Mouse (Mus musculus) ES-Bruce4 (cell line): Measurements from ENCODE around the gene Fam207a. TPM values are rescaled to one million over a fixed set of nuclear protein-coding genes. Genes with fewer than 3 reads are reported as not detected.

Experiments used
- H3K27ac ChIP-seq: 2 replicates; pipeline ENCODE4 v1.5.1; 2012; ENCODE audit warnings: low read length, inconsistent platforms; ENCODE audit not compliant: insufficient read depth
- H3K27me3 ChIP-seq: 2 replicates; pipeline ENCODE4 v1.6.1; 2012; ENCODE audit warnings: mild to moderate bottlenecking, low read length, inconsistent platforms; ENCODE audit not compliant: control insufficient read depth, poor library complexity, insufficient read depth, severe bottlenecking
- H3K36me3 ChIP-seq: 2 replicates; pipeline ENCODE4 v1.6.1; 2012; ENCODE audit warnings: inconsistent platforms, mild to moderate bottlenecking, low read length, moderate library complexity; ENCODE audit not compliant: control insufficient read depth, poor library complexity, insufficient read depth, severe bottlenecking
- H3K4me1 ChIP-seq: one replicate; pipeline ENCODE4 v1.8.1; 2011; ENCODE audit warnings: low read length; ENCODE audit not compliant: control insufficient read depth, insufficient read depth
- H3K4me3 ChIP-seq: 2 replicates; pipeline ENCODE4 v1.5.1; 2011; ENCODE audit warnings: low read depth, mild to moderate bottlenecking, low read length
- H3K9ac ChIP-seq: 2 replicates; pipeline ENCODE4 v1.6.1; 2012; ENCODE audit warnings: low read depth, mild to moderate bottlenecking, inconsistent platforms; ENCODE audit not compliant: poor library complexity, severe bottlenecking
- H3K9me3 ChIP-seq: replicated peaks from 2 replicates; pipeline ENCODE4 v1.6.1; 2012; ENCODE audit warnings: mild to moderate bottlenecking, low read length, inconsistent platforms; ENCODE audit not compliant: control insufficient read depth, poor library complexity, insufficient read depth, severe bottlenecking
- CTCF ChIP-seq: IDR thresholded peaks from one replicate; pipeline ENCODE4 v1.8.1; 2011; ENCODE audit warnings: low read depth, low read length
- EP300 ChIP-seq: IDR thresholded peaks from 2 replicates; pipeline ENCODE4 v1.6.1; 2011; ENCODE audit warnings: low read depth, low read length; ENCODE audit not compliant: insufficient read depth
- POLR2A ChIP-seq: IDR thresholded peaks from one replicate; pipeline ENCODE4 v1.8.1; 2011; ENCODE audit warnings: low read length; ENCODE audit not compliant: insufficient read depth
- polyA plus RNA-seq: library from polyadenylated mRNA; stranded (reverse); fragments of >200 nt; gene quantifications from 2 replicates; pipeline ENCODE4 v1.2.4, GENCODE M21; 2011; ENCODE audit warnings: low read depth; ENCODE audit not compliant: missing spikeins, insufficient read depth, insufficient read length

The Fam207a gene
- 23.2 and 24.3 TPM in 2 replicates for polyA plus RNA-seq

GRCm38 (mm10) chr10:77515385-77516348 lies at the start of gene Fam207a:
Gene Fam207a (minus strand): TSS chr10:77515785.
- H3K4me1 ChIP-seq: peaks cover 2% of the 10 kb centered on the region
- H3K36me3 ChIP-seq: peaks cover 9% of the 10 kb centered on the region; the same call in 1 of the 2 replicates
- peak within 1 kb of the TSS; percentile 80 for H3K9ac ChIP-seq
- peak within 1 kb of the TSS; percentile 87 for H3K4me3 ChIP-seq
- no peak within 1 kb of the TSS for H3K27ac ChIP-seq
- TF ChIP-seq POLR2A: peak; percentile 93
- no peak for TF ChIP-seq CTCF
- H3K9me3 ChIP-seq: no peaks in the 10 kb centered on the region
- no peaks in the 10 kb centered on the region for H3K27me3 ChIP-seq

DNA sequence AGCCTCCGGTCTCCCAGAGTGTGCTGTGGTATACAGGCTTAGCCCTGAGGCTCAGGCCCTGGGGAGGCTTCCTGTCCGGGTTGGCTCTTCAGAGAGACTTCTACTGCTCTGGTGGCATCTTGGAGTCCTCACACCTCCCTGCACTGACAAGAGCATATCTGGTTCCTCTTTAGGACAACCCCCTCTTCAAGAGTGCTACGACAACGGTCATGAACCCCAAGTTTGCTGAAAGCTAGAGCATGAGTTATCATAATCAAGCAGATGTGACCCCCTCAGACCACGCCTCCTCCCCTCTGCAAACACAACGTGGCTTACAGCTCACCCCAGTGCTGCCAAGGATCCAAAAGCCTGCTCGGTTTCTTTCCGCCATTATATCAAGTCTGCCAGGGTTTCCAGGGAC lies 49.4 kb upstream of the Fam207a start:
- H3K9ac ChIP-seq: no peak overlapping the region
- peaks cover 2% of the 10 kb centered on the region for H3K4me1 ChIP-seq
- H3K36me3 ChIP-seq: no peaks in the 10 kb centered on the region
- H3K27ac ChIP-seq: no peak overlapping the region
- TF ChIP-seq EP300 (no peak), POLR2A (no peak), CTCF (no peak)
- H3K9me3 ChIP-seq: no peaks in the 10 kb centered on the region
- H3K27me3 ChIP-seq: no peaks in the 10 kb centered on the region
- H3K4me3 ChIP-seq: no peak overlapping the region

- Histone ChIP-seq H3K36me3 (no peaks in the 10 kb centered on the region), H3K27me3 (no peaks in the 10 kb centered on the region), H3K4me1 (no peaks in the 10 kb centered on the region), H3K4me3 (no peak overlapping the region), H3K9me3 (no peaks in the 10 kb centered on the region), H3K9ac (no peak overlapping the region), H3K27ac (no peak overlapping the region)
- no peak for TF ChIP-seq CTCF
- TF ChIP-seq POLR2A: no peak
- no peak for TF ChIP-seq EP300
These were observed 45.9 kb upstream of the Fam207a start for GRCm38 (mm10) chr10:77561508-77561907.

DNA sequence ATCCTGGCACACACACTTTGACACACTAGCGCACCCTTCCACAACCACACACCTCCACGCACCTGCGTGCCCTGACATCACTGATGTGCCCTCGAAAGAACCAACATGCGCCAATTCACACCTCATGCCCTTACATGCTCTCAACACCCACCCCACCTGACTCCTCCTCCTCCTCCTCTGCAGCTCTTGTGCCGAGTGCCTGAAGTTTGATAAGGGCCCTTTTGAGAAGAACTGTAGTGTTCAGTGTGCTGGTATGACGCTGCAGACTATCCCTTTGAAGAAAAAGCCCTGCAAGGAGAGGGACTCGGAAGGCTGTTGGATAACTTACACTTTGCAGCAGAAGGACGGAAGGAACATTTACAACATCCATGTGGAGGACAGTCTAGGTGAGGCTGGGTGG lies 45.2 kb upstream of the Fam207a start:
- Histone ChIP-seq H3K9me3 (no peaks in the 10 kb centered on the region), H3K36me3 (no peaks in the 10 kb centered on the region), H3K4me1 (no peaks in the 10 kb centered on the region)

DNA sequence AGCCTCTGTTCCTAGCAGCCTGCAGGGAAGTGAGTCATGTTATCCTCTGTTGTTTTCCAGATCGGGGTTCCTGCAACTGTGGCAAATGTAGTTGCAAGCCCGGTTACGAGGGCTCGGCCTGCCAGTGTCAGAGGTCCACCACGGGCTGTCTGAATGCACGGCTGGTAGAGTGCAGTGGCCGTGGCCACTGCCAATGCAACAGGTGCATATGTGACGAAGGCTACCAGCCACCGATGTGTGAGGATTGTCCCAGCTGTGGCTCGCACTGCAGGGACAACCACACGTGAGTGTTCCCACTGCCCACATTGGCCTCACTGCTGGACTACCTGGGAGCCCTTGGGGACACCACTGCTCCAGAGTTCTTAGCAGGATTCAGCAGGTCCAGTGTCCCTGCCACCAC lies 44.5 kb upstream of the Fam207a start:
- TF ChIP-seq CTCF (no peak), POLR2A (no peak), EP300 (no peak)
- H3K9me3 ChIP-seq: no peaks in the 10 kb centered on the region
- H3K4me3 ChIP-seq: no peak overlapping the region
- H3K27me3 ChIP-seq: no peaks in the 10 kb centered on the region
- H3K27ac ChIP-seq: no peak overlapping the region
- H3K9ac ChIP-seq: no peak overlapping the region
- H3K36me3 ChIP-seq: no peaks in the 10 kb centered on the region
- H3K4me1 ChIP-seq: no peaks in the 10 kb centered on the region

More for the DNA sequence above, 45.2 kb upstream of the Fam207a start:
- H3K9ac ChIP-seq: no peak overlapping the region
- no peak for TF ChIP-seq EP300
- TF ChIP-seq CTCF: no peak
- no peak for TF ChIP-seq POLR2A
- H3K27ac ChIP-seq: no peak overlapping the region
- no peaks in the 10 kb centered on the region for H3K27me3 ChIP-seq
- H3K4me3 ChIP-seq: no peak overlapping the region

GRCm38 (mm10) chr10:77557641-77558040 lies 42.1 kb upstream of the Fam207a start:
- TF ChIP-seq EP300 (no peak), POLR2A (no peak), CTCF (peak; percentile 49)
- no peaks in the 10 kb centered on the region for H3K36me3 ChIP-seq

More at GRCm38 (mm10) chr10:77557641-77558040, 42.1 kb upstream of the Fam207a start:
- no peaks in the 10 kb centered on the region for H3K27me3 ChIP-seq
- H3K4me1 ChIP-seq: no peaks in the 10 kb centered on the region
- no peaks in the 10 kb centered on the region for H3K9me3 ChIP-seq
- no peak overlapping the region for H3K9ac ChIP-seq
- H3K27ac ChIP-seq: no peak overlapping the region
- H3K4me3 ChIP-seq: no peak overlapping the region
